Mouse (Mus musculus) ES-E14 (cell line): ENCODE measurements around the gene Arl8b. TPM values are rescaled to one million over a fixed set of nuclear protein-coding genes. Genes with fewer than 3 reads are reported as not detected.
A peak's percentile ranks its signal among the peaks of the same experiment; 100 is the strongest.

Source experiments
- DNase-seq: peaks from one replicate; pipeline ENCODE4 v3.0.0-alpha.2; 2013; ENCODE audit warnings: low read depth, low spot score
- H3K27ac ChIP-seq: 2 replicates; pipeline ENCODE4 v1.5.1; 2012; ENCODE audit warnings: low read depth, mild to moderate bottlenecking, low read length, moderate library complexity, mixed read lengths; ENCODE audit not compliant: poor library complexity, insufficient read depth, severe bottlenecking
- H3K36me3 ChIP-seq: 2 replicates; pipeline ENCODE4 v1.6.1; 2012; ENCODE audit warnings: mild to moderate bottlenecking, low read length, moderate library complexity, mixed read lengths; ENCODE audit not compliant: control insufficient read depth, poor library complexity, insufficient read depth, severe bottlenecking
- H3K4me1 ChIP-seq, 2 experiments: fragments of 150-350 bp in 1 of 2; sonication (generic) in 1 of 2; 2 replicates each; pipeline ENCODE4 v1.6.1; 2012; ENCODE audit warnings: low read length in 2 of 2, mild to moderate bottlenecking in 1 of 2, mixed read lengths in 1 of 2; ENCODE audit not compliant: control insufficient read depth in 2 of 2, insufficient read depth in 2 of 2, poor library complexity in 1 of 2
- H3K4me3 ChIP-seq, 2 experiments: fragments of 150-350 bp in 1 of 2; sonication (generic) in 1 of 2; 2 replicates each; pipeline ENCODE4 v1.5.1; 2012; ENCODE audit warnings: low read length in 2 of 2, low read depth in 1 of 2, mild to moderate bottlenecking in 1 of 2, mixed read lengths in 1 of 2; ENCODE audit not compliant: insufficient read depth in 1 of 2, poor library complexity in 1 of 2, severe bottlenecking in 1 of 2
- H3K9ac ChIP-seq: 2 replicates; pipeline ENCODE4 v1.6.1; 2012; ENCODE audit warnings: low read depth, mild to moderate bottlenecking, low read length, mixed read lengths; ENCODE audit not compliant: poor library complexity, insufficient read depth, severe bottlenecking
- H3K9me3 ChIP-seq: fragments of 150-350 bp; sonication (generic); 2 replicates; pipeline ENCODE4 v1.6.1; 2012; ENCODE audit warnings: low read depth, mild to moderate bottlenecking, low read length; ENCODE audit not compliant: control insufficient read depth, insufficient read depth
- CHD2 ChIP-seq: IDR thresholded peaks from 2 replicates; pipeline ENCODE4 v1.6.1; 2014; ENCODE audit warnings: mild to moderate bottlenecking, low read depth, low read length, inconsistent platforms
- HCFC1 ChIP-seq: IDR thresholded peaks from 2 replicates; pipeline ENCODE4 v1.6.1; 2012; ENCODE audit warnings: low read length, inconsistent platforms, borderline replicate concordance; ENCODE audit not compliant: insufficient read depth
- MAFK ChIP-seq: IDR thresholded peaks from 2 replicates; pipeline ENCODE4 v1.6.1; 2014; ENCODE audit warnings: mild to moderate bottlenecking, low read depth, low read length, inconsistent platforms; ENCODE audit not compliant: insufficient read depth
- ZC3H11A ChIP-seq: IDR thresholded peaks from 2 replicates; pipeline ENCODE4 v1.6.1; 2012; ENCODE audit warnings: low read depth, mild to moderate bottlenecking, inconsistent platforms, low read length, borderline replicate concordance
- ZNF384 ChIP-seq: IDR thresholded peaks from 2 replicates; pipeline ENCODE4 v1.6.1; 2012; ENCODE audit warnings: low read depth, low read length, inconsistent platforms
- in situ Hi-C, 2 experiments: fragments of 600-800 bp; cut with MboI; formaldehyde crosslinking; loops; one replicate each; pipeline ENCODE4 v1.15.1; 2025; ENCODE audit warnings: low sequenced_read_pairs in 2 of 2, inconsistent platforms in 1 of 2; ENCODE audit not compliant: unreplicated experiment in 2 of 2
- total RNA-seq: library from RNA; depleted of rRNA; stranded (reverse); fragments of 300-350 nt; gene quantifications from 2 replicates; pipeline ENCODE4 v1.2.3, GENCODE M21; 2012

Arl8b gene
- total RNA-seq, 1 experiment = 45.8 TPM

GRCm38 (mm10) chr6:108755936-108756335 lies 27.0 kb upstream of the Arl8b start:
- H3K27ac ChIP-seq = no peak overlapping the region
- H3K9me3 ChIP-seq = no peaks in the 10 kb centered on the region
- H3K9ac ChIP-seq = no peak overlapping the region
- 0 out of 4 replicates have a peak, but pooled peaks cover 0 to 2% of the 10 kb centered on the region in 2 experiments for H3K4me1 ChIP-seq
- no peak for DNase-seq
- no peaks in the 10 kb centered on the region for H3K36me3 ChIP-seq
- TF ChIP-seq MAFK (no peak), ZNF384 (no peak), HCFC1 (no peak), CHD2 (no peak), ZC3H11A (no peak)
- no peak overlapping the region for H3K4me3 ChIP-seq
- in situ Hi-C loops = no loop called here

GRCm38 (mm10) chr6:108758997-108759697 lies 23.8 kb upstream of the Arl8b start:
- in situ Hi-C loops = no loop called here
- no peak overlapping the region for H3K4me3 ChIP-seq
- TF ChIP-seq HCFC1 (no peak), ZC3H11A (no peak), ZNF384 (no peak), MAFK (no peak), CHD2 (no peak)
- no peak overlapping the region for H3K9ac ChIP-seq
- no peak for DNase-seq
- H3K27ac ChIP-seq = no peak overlapping the region
- H3K36me3 ChIP-seq = no peaks in the 10 kb centered on the region
- H3K9me3 ChIP-seq = no peaks in the 10 kb centered on the region
- H3K4me1 ChIP-seq = 0 out of 4 replicates have a peak, but pooled peaks cover 0 to 2% of the 10 kb centered on the region in 2 experiments

- in situ Hi-C loops = no loop called here
- Histone ChIP-seq H3K9ac (no peak overlapping the region), H3K4me3 (no peak overlapping the region), H3K36me3 (no peaks in the 10 kb centered on the region), H3K27ac (no peak overlapping the region), H3K9me3 (no peaks in the 10 kb centered on the region), H3K4me1 (0 out of 4 replicates have a peak, but pooled peaks cover 0 to 2% of the 10 kb centered on the region in 2 experiments)
- no peak for TF ChIP-seq HCFC1
- TF ChIP-seq ZNF384 = no peak
- no peak for TF ChIP-seq CHD2
- no peak for TF ChIP-seq ZC3H11A
- TF ChIP-seq MAFK = no peak
- DNase-seq = no peak
Measured at GRCm38 (mm10) chr6:108759698-108760039, 23.2 kb upstream of the Arl8b start.

GRCm38 (mm10) chr6:108770880-108771279 lies 12.0 kb upstream of the Arl8b start:
- TF ChIP-seq ZNF384 = no peak
- no peak for DNase-seq
- Histone ChIP-seq H3K4me1 (no peaks in the 10 kb centered on the region), H3K9ac (no peak overlapping the region), H3K36me3 (no peaks in the 10 kb centered on the region), H3K9me3 (no peaks in the 10 kb centered on the region), H3K27ac (no peak overlapping the region), H3K4me3 (no peak overlapping the region)
- in situ Hi-C loops = no loop called here

GRCm38 (mm10) chr6:108772913-108773312 lies 10.0 kb upstream of the Arl8b start:
- no peaks in the 10 kb centered on the region for H3K36me3 ChIP-seq
- no peaks in the 10 kb centered on the region for H3K9me3 ChIP-seq
- no peak overlapping the region for H3K9ac ChIP-seq
- no peak overlapping the region for H3K4me3 ChIP-seq
- DNase-seq = peak; percentile 59
- H3K4me1 ChIP-seq = no peaks in the 10 kb centered on the region
- no peak overlapping the region for H3K27ac ChIP-seq
- TF ChIP-seq MAFK (no peak), CHD2 (no peak), ZC3H11A (no peak), HCFC1 (no peak), ZNF384 (no peak)
- in situ Hi-C loops = no loop called here
